In genomic region chr17:26068024-26068830, GRCm38 (mm10) we compare ENCODE assay signal across 7 mouse cellular contexts. TPM values are rescaled to one million over a fixed set of nuclear protein-coding genes. Genes with fewer than 3 reads are reported as not detected.
DNase-seq lines count a peak whose midpoint lies in the region; ATAC-seq and TF ChIP-seq lines count a peak whose summit lies in the region.

No protein-coding gene starts in this region.

- ATAC-seq in embryonic facial prominence, embryonic 14.5 days (ENCODE audit: low read depth): no peak; the same call in 1 of the 2 replicates
- 0 out of 2 replicates have a peak, but pooled peaks have one; percentile 14 for ATAC-seq in heart, embryonic 16.5 days (replicated peaks; ENCODE audit: extremely low read depth, insufficient read depth, low FRiP score)
- ATAC-seq in limb, embryonic 14.5 days (ENCODE audit: low FRiP score, low read depth): no peak

- peak overlapping the region; percentile 51 for H3K4me3 ChIP-seq in C2C12 (ENCODE audit: insufficient read depth, poor library complexity, severe bottlenecking)
- peak overlapping the region; percentile 87 for H3K4me3 ChIP-seq in embryonic facial prominence, embryonic 14.5 days (ENCODE audit: low read depth, low read length)
- H3K4me3 ChIP-seq in heart, embryonic 16.5 days (ENCODE audit: low read length): peak overlapping the region; percentile 78
- peak overlapping the region; percentile 75 for H3K4me3 ChIP-seq in limb, embryonic 14.5 days (replicated peaks; ENCODE audit: low read length)

- TF ChIP-seq CTCF in C2C12 (IDR thresholded peaks at IDR 0.05; ENCODE audit: control insufficient read depth, insufficient read depth, insufficient read length): no peak

- H3K79me2 ChIP-seq in C2C12 (ENCODE audit: control insufficient read depth, insufficient read depth): peaks cover 53% of the 10 kb centered on the region

- WGBS in embryonic facial prominence, embryonic 14.5 days: 1% methylated on average over 44 of the region's 44 CpGs
- WGBS in heart, embryonic 16.5 days: under 1% methylated on average over 44 of the region's 44 CpGs
- under 1% methylated on average over 43 of the region's 44 CpGs for WGBS in limb, embryonic 14.5 days

- H3K36me3 ChIP-seq in C2C12 (ENCODE audit: control insufficient read depth, insufficient read depth): peaks cover 12% of the 10 kb centered on the region
- peaks cover 19% of the 10 kb centered on the region; the same call in 1 of the 2 replicates for H3K36me3 ChIP-seq in embryonic facial prominence, embryonic 14.5 days (ENCODE audit: control insufficient read depth, insufficient read depth, low read length)
- H3K36me3 ChIP-seq in heart, embryonic 16.5 days (ENCODE audit: control insufficient read depth, insufficient read depth): no peaks in the 10 kb centered on the region
- H3K36me3 ChIP-seq in limb, embryonic 14.5 days (ENCODE audit: control insufficient read depth, insufficient read depth, low read length): peaks cover 17% of the 10 kb centered on the region

- TF ChIP-seq POLR2A in limb, embryonic 14.5 days (IDR thresholded peaks at IDR 0.05; ENCODE audit: borderline replicate concordance, extremely low read depth, insufficient read depth, insufficient read length): no peak

- H3K9ac ChIP-seq in embryonic facial prominence, embryonic 14.5 days (ENCODE audit: low read depth, low read length): peak overlapping the region; percentile 84
- peak overlapping the region; percentile 90 for H3K9ac ChIP-seq in heart, embryonic 16.5 days (ENCODE audit: low read length)
- H3K9ac ChIP-seq in limb, embryonic 14.5 days (ENCODE audit: low read depth, low read length, severe bottlenecking): peak overlapping the region; percentile 82

- no peaks in the 10 kb centered on the region for H3K9me3 ChIP-seq in embryonic facial prominence, embryonic 14.5 days (ENCODE audit: control insufficient read depth, low read length)
- no peaks in the 10 kb centered on the region for H3K9me3 ChIP-seq in heart, embryonic 16.5 days (replicated peaks; ENCODE audit: control insufficient read depth, low read length)
- no peaks in the 10 kb centered on the region for H3K9me3 ChIP-seq in limb, embryonic 14.5 days (ENCODE audit: control insufficient read depth, low read length)

- DNase-seq in B cell, adult 2 months: peak; percentile 20 to 28
- no peak for DNase-seq in embryonic facial prominence, embryonic 14.5 days (ENCODE audit: low spot score)
- DNase-seq in limb, embryonic 14.5 days (ENCODE audit: low spot score): no peak
- DNase-seq in naive thymus-derived CD4-positive, alpha-beta T cell, adult 2 months (ENCODE audit: low read depth): peak; percentile 45
- no peak for DNase-seq in spleen, adult 12 weeks (ENCODE audit: low spot score)

- peak overlapping the region; percentile 75; the same call in 1 of the 2 replicates for H3K27ac ChIP-seq in embryonic facial prominence, embryonic 14.5 days (replicated peaks; ENCODE audit: low read depth, low read length)
- peak overlapping the region; percentile 67; the same call in 1 of the 2 replicates for H3K27ac ChIP-seq in heart, embryonic 16.5 days (ENCODE audit: low read length)
- H3K27ac ChIP-seq in limb, embryonic 14.5 days (replicated peaks; ENCODE audit: low read depth, low read length): no peak overlapping the region

- H3ac ChIP-seq in C2C12 (ENCODE audit: control insufficient read depth, insufficient read length, low read depth): peak overlapping the region; percentile 94

- peaks cover 29% of the 10 kb centered on the region for H3K79me3 ChIP-seq in C2C12 (ENCODE audit: low read depth)

- peaks cover 22% of the 10 kb centered on the region for H3K4me1 ChIP-seq in embryonic facial prominence, embryonic 14.5 days (ENCODE audit: control insufficient read depth, insufficient read depth, low read length)
- H3K4me1 ChIP-seq in heart, embryonic 16.5 days (ENCODE audit: control insufficient read depth, insufficient read depth, low read length): peaks cover 38% of the 10 kb centered on the region
- H3K4me1 ChIP-seq in limb, embryonic 14.5 days (ENCODE audit: control insufficient read depth, insufficient read depth, low read length): peaks cover 25% of the 10 kb centered on the region

- H3K27me3 ChIP-seq in C2C12 (ENCODE audit: control insufficient read depth, insufficient read depth, insufficient read length): no peaks in the 10 kb centered on the region
- no peaks in the 10 kb centered on the region for H3K27me3 ChIP-seq in embryonic facial prominence, embryonic 14.5 days (replicated peaks; ENCODE audit: control insufficient read depth, insufficient read depth, low read length)
- peaks cover 5% of the 10 kb centered on the region; the same call in 1 of the 2 replicates for H3K27me3 ChIP-seq in heart, embryonic 16.5 days (ENCODE audit: control insufficient read depth, insufficient read depth, low read length)
- no peaks in the 10 kb centered on the region for H3K27me3 ChIP-seq in limb, embryonic 14.5 days (ENCODE audit: control insufficient read depth, insufficient read depth, low read length)

- H3K4me2 ChIP-seq in embryonic facial prominence, embryonic 14.5 days (ENCODE audit: low read depth, low read length): peak overlapping the region; percentile 94
- H3K4me2 ChIP-seq in heart, embryonic 16.5 days (ENCODE audit: low read depth, low read length): peak overlapping the region; percentile 99
- H3K4me2 ChIP-seq in limb, embryonic 14.5 days (replicated peaks; ENCODE audit: low read depth, low read length, severe bottlenecking): peak overlapping the region; percentile 100

TF ChIP-seq in C2C12, 6 proteins besides CTCF, POLR2A, EP300 and RAD21:
- no peak for TF ChIP-seq CEBPB (IDR thresholded peaks at IDR 0.05; ENCODE audit: low read depth)
- TF ChIP-seq USF1 (IDR thresholded peaks at IDR 0.05; ENCODE audit: low read depth): no peak
- no peak for TF ChIP-seq MYOD1 (IDR thresholded peaks at IDR 0.05; ENCODE audit: control insufficient read depth, insufficient read length, low read depth)
- TF ChIP-seq FOSL1 (IDR thresholded peaks at IDR 0.05; ENCODE audit: insufficient read depth, low read length, poor library complexity, severe bottlenecking): no peak
- no peak for TF ChIP-seq MYOG (IDR thresholded peaks at IDR 0.05; ENCODE audit: control insufficient read depth, extremely low read depth, insufficient read length)

RNA-seq across cellular contexts. Expression of gene Rab11fip3, which starts 1.1 kb away (rescaled TPM):
- 15.2 TPM for polyA plus RNA-seq in C2C12 (2012; fragmentation: generic; extraction: Trizol)
- polyA plus RNA-seq in embryonic facial prominence, embryonic 14.5 days (2014; fragmentation: Nextera tagmentation; extraction: Ambion mirVana): 15.8 and 17.7 TPM in 2 replicates
- 8.2 and 13.6 TPM in 2 replicates for polyA plus RNA-seq in heart, embryonic 16.5 days (2015; fragmentation: Nextera tagmentation; extraction: Ambion mirVana)
- 39.0 and 47.9 TPM in 2 replicates for polyA plus RNA-seq in limb, embryonic 14.5 days (2012; rRNA removed)
- polyA plus RNA-seq in limb, embryonic 14.5 days (2014; fragmentation: Nextera tagmentation; extraction: Ambion mirVana): 17.8 and 18.0 TPM in 2 replicates

RNA-seq across cellular contexts. Expression of gene Decr2, which starts 21.9 kb away (rescaled TPM):
- 3.9 TPM for polyA plus RNA-seq in C2C12 (2012; fragmentation: generic; extraction: Trizol)
- 15.7 and 18.5 TPM in 2 replicates for polyA plus RNA-seq in embryonic facial prominence, embryonic 14.5 days (2014; fragmentation: Nextera tagmentation; extraction: Ambion mirVana)
- polyA plus RNA-seq in heart, embryonic 16.5 days (2015; fragmentation: Nextera tagmentation; extraction: Ambion mirVana): 40.1 and 40.8 TPM in 2 replicates
- polyA plus RNA-seq in limb, embryonic 14.5 days (2012; rRNA removed): 32.5 and 34.7 TPM in 2 replicates
- 19.0 and 23.3 TPM in 2 replicates for polyA plus RNA-seq in limb, embryonic 14.5 days (2014; fragmentation: Nextera tagmentation; extraction: Ambion mirVana)

RNA-seq across cellular contexts. Expression of gene Nme4, which starts 27.2 kb away (rescaled TPM):
- polyA plus RNA-seq in C2C12 (2012; fragmentation: generic; extraction: Trizol): 34.0 TPM
- polyA plus RNA-seq in embryonic facial prominence, embryonic 14.5 days (2014; fragmentation: Nextera tagmentation; extraction: Ambion mirVana): 77.2 and 92.4 TPM in 2 replicates
- polyA plus RNA-seq in heart, embryonic 16.5 days (2015; fragmentation: Nextera tagmentation; extraction: Ambion mirVana): 55.3 and 56.2 TPM in 2 replicates
- 133 and 176 TPM in 2 replicates for polyA plus RNA-seq in limb, embryonic 14.5 days (2012; rRNA removed)
- 104 and 106 TPM in 2 replicates for polyA plus RNA-seq in limb, embryonic 14.5 days (2014; fragmentation: Nextera tagmentation; extraction: Ambion mirVana)

RNA-seq across cellular contexts. Expression of gene Tmem8, which starts 44.9 kb away (rescaled TPM):
- 1.5 TPM for polyA plus RNA-seq in C2C12 (2012; fragmentation: generic; extraction: Trizol)
- polyA plus RNA-seq in embryonic facial prominence, embryonic 14.5 days (2014; fragmentation: Nextera tagmentation; extraction: Ambion mirVana): 2.1 and 3.0 TPM in 2 replicates
- 0.87 and 1.0 TPM in 2 replicates for polyA plus RNA-seq in heart, embryonic 16.5 days (2015; fragmentation: Nextera tagmentation; extraction: Ambion mirVana)
- 4.3 and 6.5 TPM in 2 replicates for polyA plus RNA-seq in limb, embryonic 14.5 days (2012; rRNA removed)
- polyA plus RNA-seq in limb, embryonic 14.5 days (2014; fragmentation: Nextera tagmentation; extraction: Ambion mirVana): 1.1 and 1.2 TPM in 2 replicates

RNA-seq across cellular contexts. Expression of gene Mrpl28, which starts 55.1 kb away (rescaled TPM):
- 169 TPM for polyA plus RNA-seq in C2C12 (2012; fragmentation: generic; extraction: Trizol)
- 177 and 183 TPM in 2 replicates for polyA plus RNA-seq in embryonic facial prominence, embryonic 14.5 days (2014; fragmentation: Nextera tagmentation; extraction: Ambion mirVana)
- 221 and 232 TPM in 2 replicates for polyA plus RNA-seq in heart, embryonic 16.5 days (2015; fragmentation: Nextera tagmentation; extraction: Ambion mirVana)
- polyA plus RNA-seq in limb, embryonic 14.5 days (2012; rRNA removed): 96.1 and 98.9 TPM in 2 replicates
- polyA plus RNA-seq in limb, embryonic 14.5 days (2014; fragmentation: Nextera tagmentation; extraction: Ambion mirVana): 179 and 182 TPM in 2 replicates

Comparison
In these comparisons a context has a peak if more than half of its experiments do, and no peak if none do; other contexts are left out.
1. DNase-seq: peak in B cell, adult 2 months (2 of 2) and naive thymus-derived CD4-positive, alpha-beta T cell, adult 2 months (single experiment); none in embryonic facial prominence, embryonic 14.5 days (single experiment), limb, embryonic 14.5 days (single experiment) and spleen, adult 12 weeks (single experiment).
2. Peak in every context shown above with its lines, with median percentiles within 50 percentile points of each other: H3K4me3 ChIP-seq, H3K4me2 ChIP-seq and H3K9ac ChIP-seq.